Mouse (Mus musculus) right cerebral cortex, postnatal 4 days (tissue): ENCODE results near the gene Knop1.

Experiments
- DNase-seq: peaks from one replicate; pipeline ENCODE4 v3.0.0-alpha.2; 2022

The Knop1 gene

DNA sequence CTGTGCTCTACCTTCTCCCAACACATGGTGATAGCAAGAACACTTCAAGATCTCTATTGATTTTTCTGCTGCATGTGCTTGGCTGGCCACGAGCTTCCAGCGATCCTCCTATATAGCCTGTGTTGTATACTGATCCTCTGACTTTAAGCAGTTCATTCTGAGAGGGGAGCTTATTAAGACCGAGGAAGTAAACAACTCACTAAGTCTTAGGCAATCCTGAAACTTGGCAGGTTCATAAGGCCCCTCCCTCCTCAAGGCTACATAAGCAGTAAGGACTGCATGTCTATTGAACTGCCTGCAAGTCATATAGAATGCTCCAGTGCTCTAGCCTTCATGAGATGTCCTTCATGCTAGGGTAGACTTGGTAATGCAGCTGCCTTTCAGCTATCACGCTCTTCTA is 9.7 kb downstream of the Knop1 start:
- DNase-seq = no peak

DNA sequence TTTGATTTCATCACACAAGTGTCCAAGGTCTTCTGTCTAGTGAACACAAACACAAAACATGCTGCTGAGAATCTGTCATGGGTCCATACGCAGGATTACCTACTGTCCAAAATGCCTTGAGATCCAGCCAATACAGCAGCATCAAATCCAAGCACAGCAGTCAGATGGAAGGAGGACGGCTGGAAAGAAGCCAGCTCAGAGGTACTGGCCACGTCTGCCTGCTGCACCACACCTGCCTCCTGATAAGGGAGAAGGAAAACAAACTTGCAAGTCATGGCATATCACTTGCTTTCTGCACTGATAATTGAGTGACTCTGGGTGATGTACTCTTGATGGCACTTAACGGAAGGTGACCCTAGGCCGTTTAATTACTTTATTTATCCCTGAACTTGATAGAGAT is 10.9 kb downstream of the Knop1 start:
- DNase-seq = no peak

DNA sequence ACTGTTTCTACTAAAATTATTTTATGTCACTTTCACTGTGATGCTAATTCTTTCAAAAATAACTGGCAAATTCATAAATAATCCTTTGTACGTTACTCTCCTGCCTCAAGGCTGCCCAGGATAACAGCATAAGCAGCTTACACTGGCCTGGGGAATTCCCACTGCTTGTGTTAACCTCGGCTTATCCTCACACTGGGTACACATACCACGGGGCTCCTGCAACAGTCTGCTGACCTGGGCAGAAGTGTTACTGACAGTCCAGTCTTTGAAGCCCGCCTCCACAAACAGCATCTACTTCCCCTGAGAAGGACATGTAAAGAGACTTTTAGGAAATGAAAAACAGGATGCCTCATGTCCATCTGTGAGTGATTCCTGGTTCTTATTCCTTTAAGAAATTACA is 13.1 kb downstream of the Knop1 start:
- DNase-seq = no peak

DNA sequence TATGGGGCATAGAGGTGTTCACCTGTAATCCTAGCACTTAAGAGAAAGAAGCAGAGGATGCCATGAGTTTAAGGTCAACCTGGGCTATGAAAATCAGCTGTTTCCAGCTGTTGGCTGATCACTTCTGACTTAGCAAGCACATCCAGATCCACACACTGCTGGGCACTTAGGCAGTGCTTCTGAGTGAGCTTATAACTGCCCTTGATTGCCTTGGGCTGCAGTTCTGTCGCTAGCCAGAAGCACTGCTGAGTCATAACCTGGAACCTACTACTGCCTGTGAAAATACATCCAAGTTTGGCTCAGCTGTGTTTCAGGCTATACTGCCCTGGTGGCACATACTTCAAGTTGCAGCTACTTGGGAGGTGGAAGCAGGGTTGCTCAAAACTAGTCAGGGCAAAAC is 14.3 kb downstream of the Knop1 start:
- DNase-seq = no peak

DNA sequence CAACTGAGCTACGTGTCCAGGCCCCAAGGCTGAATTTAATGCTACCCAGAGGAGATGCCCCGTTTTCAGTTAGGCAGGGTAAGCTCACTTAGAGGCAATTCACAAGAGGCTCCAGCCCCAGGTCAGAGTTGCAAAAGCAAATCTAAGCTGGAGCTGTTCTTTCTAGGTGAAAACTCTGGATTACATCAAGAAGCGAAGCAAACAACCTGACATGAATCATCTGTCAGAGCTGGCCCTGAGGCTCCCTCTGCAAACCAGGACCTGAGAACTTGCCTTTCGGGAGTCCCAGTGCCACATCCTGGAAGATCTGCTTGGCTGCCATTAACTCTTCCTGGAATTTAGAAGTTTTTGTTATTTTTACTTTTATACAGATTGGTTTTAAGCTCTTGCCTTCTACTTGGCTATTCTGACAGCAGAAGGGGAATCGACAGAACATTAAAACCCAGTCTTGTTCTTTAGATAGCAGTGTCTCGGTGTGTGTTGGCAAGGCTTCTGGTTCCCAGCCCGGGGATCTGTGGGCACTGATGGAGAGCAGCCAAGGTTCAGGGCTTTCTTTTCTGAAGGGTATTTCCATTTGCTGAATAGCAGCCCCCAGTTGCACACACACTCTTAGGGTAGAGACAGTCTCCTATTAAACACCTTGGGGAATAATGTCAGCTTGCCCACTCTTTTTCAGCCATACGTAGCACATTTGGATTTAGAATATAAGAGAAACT is 14.9 kb downstream of the Knop1 start:
- DNase-seq = peak; percentile 45

DNA sequence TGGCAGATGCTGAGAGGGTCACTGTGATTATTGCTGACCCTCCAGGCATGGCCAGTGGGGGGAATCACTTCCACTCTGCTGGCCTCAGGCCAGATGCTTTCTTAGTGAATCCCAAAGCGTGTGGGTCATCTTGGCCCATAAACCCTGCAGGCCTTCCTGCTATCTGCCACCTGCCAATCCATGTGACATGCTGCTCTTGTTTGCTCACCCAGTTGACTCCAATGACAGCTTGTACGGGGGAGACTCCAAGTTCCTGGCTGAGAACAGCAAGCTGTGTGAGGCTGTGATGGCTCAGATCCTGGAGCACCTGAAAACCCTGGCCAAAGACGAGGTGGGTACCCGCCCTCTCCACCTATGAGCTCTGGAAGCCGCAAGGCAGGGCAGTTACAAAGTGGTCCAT is 18.2 kb downstream of the Knop1 start:
- DNase-seq = no peak

DNA sequence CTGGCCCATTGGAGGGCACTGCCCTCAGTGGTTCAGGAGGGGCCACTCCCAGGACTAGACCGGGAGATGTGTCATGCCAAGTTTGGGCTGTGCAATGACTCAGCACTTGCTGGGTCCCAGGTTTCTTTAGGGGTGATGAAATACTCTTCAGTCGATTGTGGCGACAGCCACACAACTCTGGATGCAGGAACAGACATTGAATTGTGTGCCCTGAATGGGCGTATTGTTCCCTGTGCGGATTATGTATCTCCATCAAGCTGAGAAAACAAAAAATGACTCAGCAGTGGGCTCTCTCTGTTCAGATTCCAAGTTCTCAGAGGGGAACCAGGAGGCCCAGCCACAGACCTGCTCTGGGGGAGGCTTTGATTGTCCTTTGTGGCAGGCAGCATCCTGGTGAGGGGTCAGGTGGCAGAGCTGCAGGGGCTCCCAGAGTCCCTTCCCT is 28.1 kb downstream of the Knop1 start:
- no peak for DNase-seq

DNA sequence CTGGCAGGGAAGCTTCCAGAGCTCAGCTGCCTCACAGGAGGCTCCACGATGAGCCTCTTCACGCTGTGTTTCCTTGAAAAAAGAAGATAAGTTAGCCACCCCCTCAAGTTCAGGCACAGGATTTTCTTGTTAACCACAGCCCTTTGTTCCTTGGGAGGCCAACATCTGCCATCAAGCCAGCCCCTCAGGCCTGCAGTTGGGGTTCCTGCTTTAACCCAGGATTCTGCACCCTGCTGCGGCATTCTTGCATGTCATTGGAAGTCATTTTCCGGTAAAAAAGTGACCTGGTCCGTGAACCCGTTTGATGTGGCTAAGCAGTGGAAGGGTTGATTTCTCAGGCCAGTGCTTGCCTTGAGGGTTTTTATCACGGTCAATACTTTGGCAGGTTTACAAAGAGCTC is 31.6 kb downstream of the Knop1 start:
- DNase-seq = no peak

DNA sequence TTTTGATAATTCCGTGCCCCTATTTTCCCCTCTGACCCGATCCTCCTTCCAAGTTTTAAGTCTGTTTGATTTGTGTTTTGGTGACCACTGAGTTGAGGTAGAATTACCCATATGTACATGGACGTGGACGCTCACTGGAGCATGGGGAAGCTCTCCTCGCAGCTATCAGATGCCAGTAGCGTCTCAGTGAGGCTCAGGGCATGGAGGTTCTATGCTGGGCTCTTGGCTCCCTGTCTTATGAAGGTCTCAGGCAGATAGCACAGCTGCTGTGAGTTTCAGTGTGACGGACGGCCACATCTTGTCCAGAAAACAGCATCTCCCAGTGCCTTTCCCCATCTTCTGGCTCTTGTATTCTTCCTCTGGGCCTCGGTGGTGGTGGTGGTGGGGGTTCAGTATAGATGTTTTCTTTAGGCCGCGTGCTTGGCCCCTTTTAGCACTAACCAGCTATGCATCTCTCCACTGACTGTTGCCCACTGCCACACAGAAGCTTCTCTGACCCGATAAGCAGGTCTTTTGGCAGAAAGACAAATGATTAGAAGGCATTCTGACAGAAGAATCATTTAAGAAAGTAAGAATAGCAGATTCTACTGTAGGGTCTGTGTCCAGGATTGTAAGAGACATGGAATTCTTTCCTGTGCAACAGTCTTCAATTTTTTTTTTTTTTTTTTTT is 34.0 kb downstream of the Knop1 start:
- DNase-seq = no peak

DNA sequence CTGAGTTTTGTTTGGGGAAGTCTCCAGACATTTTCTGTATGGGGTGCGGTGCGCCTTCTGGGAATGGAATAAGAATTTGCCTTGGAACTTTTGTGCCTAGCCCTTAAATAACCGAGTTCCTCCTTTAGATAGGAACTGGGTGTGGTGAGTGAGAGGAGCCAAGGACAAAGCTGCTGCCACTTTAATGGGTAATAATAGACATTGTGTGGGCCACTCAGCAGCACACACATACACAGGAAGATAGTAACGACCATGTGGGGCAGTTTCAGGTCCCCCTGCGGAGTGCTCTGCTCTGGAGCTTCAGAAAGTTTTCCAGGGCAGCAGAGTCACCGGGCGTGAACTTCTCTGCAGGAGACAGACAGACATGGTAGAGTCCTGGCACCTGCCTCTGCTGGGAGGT is 34.7 kb downstream of the Knop1 start:
- DNase-seq = no peak

DNA sequence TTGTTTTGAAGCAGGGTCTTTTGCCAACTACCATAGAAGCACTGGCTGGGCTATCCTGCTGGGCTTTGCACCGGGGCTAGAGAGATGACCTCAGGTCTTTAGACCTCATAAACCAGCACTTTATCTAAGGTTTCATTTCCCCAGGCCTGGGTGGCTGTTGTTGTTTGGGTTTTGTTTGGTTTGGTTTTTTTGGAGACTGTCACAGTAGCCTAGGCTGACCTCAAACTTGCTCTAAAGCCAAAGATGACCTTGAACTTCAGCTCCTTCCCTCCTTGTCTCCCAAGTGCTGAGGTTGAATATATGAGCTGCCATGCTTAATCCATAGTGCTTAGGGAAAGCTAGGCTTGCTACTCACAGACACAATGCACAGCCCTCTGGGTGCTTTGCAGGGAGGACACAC is 36.4 kb downstream of the Knop1 start:
- no peak for DNase-seq

DNA sequence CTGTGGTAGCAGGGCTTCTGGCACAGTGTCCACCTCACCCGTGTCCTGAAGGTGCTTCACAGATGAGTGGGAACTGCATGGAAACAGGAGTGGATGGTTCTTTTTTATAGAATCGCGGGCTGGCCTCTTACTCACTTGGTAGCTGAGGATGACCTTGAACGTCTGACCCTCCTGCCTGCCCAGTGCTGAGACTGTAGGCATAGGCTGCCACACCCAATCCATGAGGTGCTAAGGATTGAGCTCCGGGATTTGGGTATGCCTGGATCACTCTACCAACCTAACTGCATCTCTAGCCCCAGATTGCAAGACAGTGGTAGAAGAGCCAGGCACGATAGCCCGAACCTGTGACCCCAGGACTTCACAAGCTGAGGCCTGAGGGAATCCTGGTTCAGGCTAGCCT is 38.3 kb downstream of the Knop1 start:
- DNase-seq = no peak

DNA sequence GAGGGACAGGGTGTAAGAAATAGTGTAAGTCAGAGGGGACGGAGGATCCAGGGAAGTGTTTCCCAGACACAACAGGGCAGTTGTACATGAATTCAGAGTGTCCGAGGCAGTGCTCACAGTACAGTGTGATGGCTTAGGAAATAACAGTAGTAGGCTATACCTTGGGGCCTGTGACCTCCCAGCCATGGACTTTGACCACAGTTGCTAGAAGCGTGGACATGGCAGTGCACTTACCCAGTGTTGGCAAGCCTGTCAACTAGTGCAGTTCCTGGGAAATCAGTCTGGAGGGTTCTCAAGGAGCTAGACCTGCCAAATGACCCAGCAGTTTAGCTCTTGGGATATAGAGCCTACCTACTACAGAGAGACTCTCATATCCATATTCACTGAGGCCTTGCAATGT is 39.8 kb downstream of the Knop1 start:
- no peak for DNase-seq

DNA sequence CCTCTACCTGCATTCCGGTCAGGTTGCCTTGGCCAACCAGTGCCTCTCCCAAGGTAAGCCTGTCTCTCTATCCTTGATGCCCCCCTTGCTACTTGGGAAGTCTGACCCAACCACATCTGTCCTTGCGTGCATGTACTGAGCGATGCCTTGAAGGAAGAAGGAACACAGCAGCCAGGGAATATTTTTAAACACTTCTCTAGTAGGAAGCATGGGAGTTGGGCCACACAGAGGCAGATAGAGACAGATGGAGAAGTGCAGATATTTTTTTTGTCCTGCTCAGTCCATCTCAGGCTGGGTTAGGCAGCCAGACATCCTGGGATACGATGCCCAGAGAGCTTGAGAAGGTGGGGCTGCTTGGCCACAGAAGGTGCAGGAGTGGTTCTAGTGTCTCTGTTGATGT is 42.5 kb downstream of the Knop1 start:
- DNase-seq = no peak

DNA sequence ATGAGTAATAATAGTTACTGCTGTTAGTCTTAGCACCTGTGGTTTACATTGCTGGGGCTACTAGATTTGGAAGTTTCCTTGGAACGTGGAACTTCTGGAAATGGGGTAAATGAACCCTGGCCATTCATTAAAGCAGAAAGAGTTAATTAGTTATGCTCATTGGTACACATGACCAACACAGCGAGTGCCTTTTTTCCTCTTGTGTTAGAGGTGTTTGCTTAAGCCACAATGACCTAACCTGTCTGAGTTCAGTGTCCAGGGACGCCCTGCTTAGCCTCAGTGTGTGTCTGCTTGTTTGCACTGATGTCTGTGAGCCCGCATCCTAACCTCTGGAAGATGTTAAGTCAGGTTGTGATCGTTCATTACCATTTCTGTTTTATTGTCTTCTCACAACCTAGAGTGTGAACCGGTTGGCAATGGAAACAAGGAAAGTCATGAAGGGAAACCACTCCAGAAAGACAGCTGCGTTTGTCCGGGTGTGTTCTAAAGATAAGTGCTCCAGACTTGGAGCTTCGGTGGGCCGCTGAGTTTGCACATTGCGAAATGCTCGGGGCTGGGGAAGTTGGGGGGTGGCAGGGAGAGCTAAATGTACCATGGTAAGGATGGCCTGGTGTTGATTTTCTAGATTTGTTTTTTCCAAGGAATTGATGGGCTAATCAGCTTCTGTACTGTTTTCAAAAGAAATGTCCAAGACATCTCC is 44.5 kb downstream of the Knop1 start:
- DNase-seq = no peak

DNA sequence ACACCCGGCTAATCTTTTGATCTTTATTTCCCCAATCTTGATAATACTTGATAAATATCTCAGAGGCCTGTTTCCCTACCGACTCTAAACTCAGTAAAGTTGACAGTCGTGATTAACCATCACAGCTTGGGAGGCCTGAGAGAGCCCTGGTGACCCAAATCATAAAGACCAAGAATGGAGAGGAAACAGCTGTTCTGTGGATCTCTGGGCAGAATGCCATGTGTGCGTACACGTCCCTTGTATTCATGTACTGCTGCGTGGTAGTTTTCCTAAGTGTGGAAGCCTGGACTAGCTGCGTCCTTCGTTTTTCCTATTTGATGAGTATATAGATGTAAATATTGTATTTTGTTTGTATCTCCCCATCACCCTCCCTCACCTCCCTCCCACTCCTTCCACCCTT is 48.2 kb downstream of the Knop1 start:
- no peak for DNase-seq

DNA sequence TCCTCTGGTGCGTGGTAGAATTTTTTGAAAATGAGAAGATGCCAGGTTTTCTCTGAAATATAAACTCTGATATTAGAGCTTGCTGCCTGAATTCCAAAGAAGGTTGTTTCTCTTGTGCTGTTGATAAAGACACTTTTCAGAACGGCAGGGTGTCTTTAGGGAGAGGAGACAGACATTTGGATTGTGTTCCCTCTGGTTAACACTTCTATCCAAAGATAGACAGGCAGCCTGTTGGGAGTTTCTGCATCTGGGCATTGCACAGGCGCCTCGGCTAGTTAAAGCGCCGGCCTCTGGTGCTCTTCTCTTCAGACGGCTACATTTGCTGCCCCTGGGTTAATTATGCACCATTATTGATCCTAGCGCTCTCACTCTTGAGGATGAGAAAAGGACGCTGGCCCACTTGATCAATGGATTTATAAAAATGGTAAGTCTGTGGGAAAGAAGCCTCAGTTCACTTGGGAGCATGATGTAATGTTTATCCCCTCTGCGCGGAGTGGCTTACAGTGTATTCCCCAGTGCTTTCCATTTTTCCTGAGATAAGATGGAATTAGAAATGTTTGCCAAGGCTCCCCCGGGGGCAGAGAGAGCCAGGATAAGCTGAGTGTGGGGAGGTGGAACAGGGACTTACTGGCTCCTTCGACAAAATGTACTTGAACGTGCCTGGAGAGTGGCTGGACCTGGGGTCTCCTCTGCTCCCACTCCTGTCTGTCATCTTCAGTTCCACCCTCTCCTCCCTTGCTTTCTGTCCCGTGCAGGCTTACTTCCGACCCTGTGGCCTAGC is 49.2 kb downstream of the Knop1 start:
- no peak for DNase-seq

DNA sequence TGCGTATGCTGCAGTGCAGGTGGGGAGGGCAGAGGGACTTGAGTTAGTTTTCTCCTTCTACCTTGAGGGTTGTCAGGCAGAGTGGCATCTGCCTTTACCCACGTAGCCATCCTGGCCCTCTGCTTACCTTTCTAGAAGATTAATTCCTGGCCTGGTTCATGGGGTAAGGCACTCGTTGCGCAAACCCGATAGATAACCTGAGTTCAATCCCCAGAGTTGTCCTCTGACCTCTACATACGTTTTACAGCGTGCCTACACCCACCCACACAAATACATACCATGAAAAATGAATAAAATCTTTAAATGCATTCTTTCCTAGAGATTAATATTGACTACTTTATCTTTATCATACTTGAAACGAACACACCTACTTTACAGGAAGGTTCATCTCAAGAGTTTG is 52.6 kb downstream of the Knop1 start:
- DNase-seq = no peak

DNA sequence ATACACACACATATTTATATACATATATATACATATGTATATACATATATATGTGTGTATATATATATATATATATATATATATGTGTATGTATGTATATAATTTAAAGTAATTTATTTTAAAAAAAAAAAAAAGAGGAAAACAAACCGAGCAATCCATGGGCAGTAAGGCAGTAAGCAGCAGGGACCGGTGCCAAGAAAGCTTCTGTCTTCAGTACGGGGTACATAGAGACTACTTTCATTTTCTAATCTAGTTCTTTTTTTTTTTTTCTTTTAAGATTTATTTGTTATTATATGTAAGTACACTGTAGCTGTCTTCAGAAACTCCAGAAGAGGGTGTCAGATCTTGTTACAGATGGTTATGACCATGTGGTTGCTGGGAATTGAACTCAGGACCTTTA is 54.3 kb downstream of the Knop1 start:
- DNase-seq = peak; percentile 22

DNA sequence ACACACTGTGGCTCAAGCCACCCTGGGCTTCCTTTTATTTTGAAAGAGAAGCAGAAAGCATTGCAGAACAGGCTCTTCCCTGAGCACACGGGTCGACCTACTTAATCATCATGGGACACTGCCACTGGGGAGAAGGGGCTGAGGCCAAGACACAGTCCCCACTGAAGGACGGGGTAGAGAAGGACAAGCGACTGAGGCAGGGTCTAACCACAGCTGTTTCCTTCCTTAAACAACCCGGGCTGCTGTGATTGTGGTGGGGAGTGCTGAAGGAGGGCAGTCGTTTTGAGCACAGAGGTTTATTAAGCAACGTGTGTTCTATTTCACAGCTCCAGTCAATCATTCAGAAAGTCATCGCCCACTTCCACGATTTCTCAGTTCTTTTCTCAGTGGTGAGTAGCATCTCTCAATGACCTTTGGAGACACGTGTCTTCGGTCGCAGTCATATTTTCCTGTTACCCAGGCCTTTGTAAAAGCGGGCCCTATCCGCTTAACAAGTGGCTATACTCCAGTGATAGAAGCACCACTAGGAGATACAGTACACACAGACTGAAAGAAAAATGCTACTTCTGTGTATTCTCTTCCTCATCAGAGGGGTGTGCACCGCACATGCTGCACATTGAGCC is 55.8 kb downstream of the Knop1 start:
- DNase-seq = no peak

DNA sequence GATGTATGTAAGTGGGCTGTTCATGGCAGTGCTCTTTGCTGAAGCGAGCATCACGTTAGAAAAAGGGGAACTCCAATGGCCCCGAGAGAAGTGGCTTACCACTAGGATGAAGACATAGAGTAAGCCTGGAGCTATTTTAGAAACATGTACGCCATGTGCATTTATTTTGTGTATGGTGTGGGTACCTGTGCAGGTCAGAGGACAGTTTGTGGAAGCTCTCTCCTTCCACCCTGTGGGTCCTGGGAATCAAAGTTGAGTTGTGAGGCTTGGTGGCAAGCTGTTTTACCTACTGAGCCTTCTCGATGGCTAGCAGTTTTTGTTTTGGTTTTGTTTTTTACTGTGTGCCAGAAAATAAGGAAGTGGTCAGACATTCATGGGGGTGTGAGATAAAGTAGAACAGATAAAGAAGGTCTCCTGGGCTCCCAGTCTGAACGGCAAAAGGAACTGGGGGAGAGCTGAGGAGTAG is 57.9 kb downstream of the Knop1 start:
- DNase-seq = no peak

DNA sequence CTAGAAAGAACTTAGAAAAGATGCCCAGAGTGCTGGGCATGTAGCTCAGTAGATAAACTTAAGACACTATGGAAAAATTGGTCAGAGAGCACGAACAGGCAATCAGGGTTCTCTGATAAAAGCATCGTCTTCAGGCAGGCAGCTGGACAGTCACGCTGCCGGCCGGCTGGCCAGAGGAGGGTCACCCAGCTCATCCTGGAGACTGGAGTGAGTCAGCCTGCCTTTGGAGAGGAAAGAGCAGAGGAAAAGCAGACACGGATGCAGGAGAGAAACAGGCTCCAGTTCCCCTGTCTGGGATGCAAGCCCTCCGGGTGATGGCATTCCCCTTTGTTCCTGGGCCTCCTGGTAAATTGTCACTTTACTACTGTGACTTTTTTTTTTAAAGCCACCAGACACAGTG is 58.5 kb downstream of the Knop1 start:
- no peak for DNase-seq

DNA sequence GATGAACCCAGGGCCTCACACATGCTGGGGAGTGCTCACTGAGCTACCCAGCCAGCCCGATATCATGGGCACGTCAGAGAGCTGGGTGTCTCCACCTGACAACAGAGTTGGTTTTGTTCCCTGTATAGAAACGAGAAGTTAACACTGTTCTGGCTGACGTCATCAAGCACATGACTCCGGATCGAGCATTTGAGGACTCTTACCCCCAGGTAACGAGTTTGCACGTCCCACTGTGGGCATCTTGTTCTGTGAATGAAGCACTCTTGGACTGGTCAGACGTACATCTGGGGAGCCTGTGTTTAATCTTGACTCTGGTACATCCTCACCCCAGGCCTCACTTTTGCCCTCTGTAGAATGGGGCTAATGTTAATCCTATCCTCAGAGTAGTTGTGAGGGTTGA is 59.2 kb downstream of the Knop1 start:
- no peak for DNase-seq
